Mouse (Mus musculus): Measurements from ENCODE around the gene Adcy9.

DNA sequence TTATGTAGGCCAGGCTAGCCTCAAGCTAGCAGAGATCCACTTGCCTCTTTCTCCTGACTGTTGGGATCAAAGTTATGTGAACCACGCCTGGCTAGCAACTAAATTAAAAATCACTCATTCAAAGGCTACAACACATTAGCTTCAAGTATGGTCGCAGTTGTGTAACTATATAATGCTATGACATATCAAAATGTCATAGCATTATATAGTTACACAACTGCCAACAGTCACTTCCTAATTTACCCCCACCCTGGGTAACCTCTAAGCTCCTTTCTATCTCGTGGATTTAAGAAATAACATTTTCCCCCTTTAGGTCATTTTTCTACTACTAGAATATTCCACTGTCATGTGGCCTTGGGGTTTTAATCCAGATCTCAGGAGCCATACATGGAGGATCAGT is 37.6 kb upstream of the Adcy9 start:
- TF ChIP-seq CTCF (IDR thresholded peaks at IDR 0.05; ENCODE audit: borderline replicate concordance, insufficient read depth, low read length), result no peak
- TF ChIP-seq POLR2A (IDR thresholded peaks at IDR 0.05; ENCODE audit: low read depth, low read length), result no peak

Measured in embryonic fibroblast, embryonic 13.5 days (primary cell).